Mouse (Mus musculus) liver, embryonic 11.5 days (tissue): ENCODE measurements at regions not wholly inside any gene's neighbourhood (a gene's known extent, or its start where the extent isn't known, plus 50 kb on each side); places are given as distances from the start of the nearest gene placed in this dataset.

Experiments
- ATAC-seq: fragments of 200-750 bp; cut with Nextera tagmentation; replicated peaks from 2 replicates; pipeline ENCODE4 v1.8.0; 2017; ENCODE audit warnings: moderate number of reproducible peaks, mild to moderate bottlenecking, moderate TSS enrichment, moderate library complexity; ENCODE audit not compliant: low FRiP score
- DNase-seq: peaks from one replicate; pipeline ENCODE4 v3.0.0-alpha.2; 2017; ENCODE audit warnings: low spot score
- H3K27ac ChIP-seq: fragments of 300-500 bp; sonication (generic); 2 replicates; pipeline ENCODE4 v1.5.1; 2014; ENCODE audit warnings: mild to moderate bottlenecking, low read depth, low read length, control low read depth
- H3K27me3 ChIP-seq: fragments of 300-500 bp; sonication (generic); replicated peaks from 2 replicates; pipeline ENCODE4 v1.6.1; 2014; ENCODE audit warnings: low read length, mixed read lengths; ENCODE audit not compliant: control insufficient read depth, insufficient read depth
- H3K36me3 ChIP-seq: fragments of 300-500 bp; sonication (generic); 2 replicates; pipeline ENCODE4 v1.6.1; 2014; ENCODE audit warnings: mild to moderate bottlenecking, low read length, moderate library complexity, mixed read lengths; ENCODE audit not compliant: control insufficient read depth, insufficient read depth
- H3K4me1 ChIP-seq: fragments of 300-500 bp; sonication (generic); replicated peaks from 2 replicates; pipeline ENCODE4 v1.6.1; 2014; ENCODE audit warnings: low read length, mixed read lengths; ENCODE audit not compliant: control insufficient read depth, insufficient read depth
- H3K4me2 ChIP-seq: fragments of 300-500 bp; sonication (generic); 2 replicates; pipeline ENCODE4 v1.6.1; 2014; ENCODE audit warnings: mild to moderate bottlenecking, control low read depth, moderate library complexity
- H3K4me3 ChIP-seq: fragments of 300-500 bp; sonication (generic); 2 replicates; pipeline ENCODE4 v1.5.1; 2014; ENCODE audit warnings: low read depth, low read length, control low read depth
- H3K9ac ChIP-seq: fragments of 300-500 bp; sonication (generic); 2 replicates; pipeline ENCODE4 v1.6.1; 2014; ENCODE audit warnings: low read depth, low read length, control low read depth
- H3K9me3 ChIP-seq: fragments of 300-500 bp; sonication (generic); 2 replicates; pipeline ENCODE4 v1.6.1; 2016; ENCODE audit warnings: low read length, inconsistent platforms, mixed read lengths; ENCODE audit not compliant: control insufficient read depth
- WGBS: fragments of 180-500 bp; shearing (Covaris S2); extraction: QIAGEN DNeasy Blood & Tissue Kit; methylation state at CpG from one replicate; pipeline ENCODE4 v1.1.7; 2014; 5-methylcytosine and 5-hydroxymethylcytosine counted together

- ATAC-seq, result no peak
- Histone ChIP-seq H3K36me3 (no peaks in the 10 kb centered on the region), H3K4me2 (no peak overlapping the region), H3K4me3 (no peak overlapping the region), H3K9me3 (no peaks in the 10 kb centered on the region), H3K27ac (no peak overlapping the region), H3K4me1 (peaks cover 52% of the 10 kb centered on the region), H3K27me3 (no peaks in the 10 kb centered on the region), H3K9ac (no peak overlapping the region)
- DNase-seq, result no peak
- 81% methylated on average over 8 of the region's 8 CpGs for WGBS
These were observed 54.4 kb downstream of the Irf2bpl start for GRCm38 (mm10) chr12:86830247-86830585.

- WGBS, result 49% methylated on average over 16 of the region's 16 CpGs
- no peak overlapping the region for H3K9ac ChIP-seq
- no peaks in the 10 kb centered on the region for H3K9me3 ChIP-seq
- no peak overlapping the region for H3K4me3 ChIP-seq
- no peak overlapping the region for H3K27ac ChIP-seq
- 0 out of 2 replicates have a peak, but pooled peaks have one; percentile 25 for ATAC-seq
- no peak overlapping the region for H3K4me2 ChIP-seq
- no peak for DNase-seq
- H3K27me3 ChIP-seq, result no peaks in the 10 kb centered on the region
- H3K36me3 ChIP-seq, result no peaks in the 10 kb centered on the region
- H3K4me1 ChIP-seq, result peaks cover 53% of the 10 kb centered on the region
These were observed 54.9 kb downstream of the Irf2bpl start for GRCm38 (mm10) chr12:86829581-86830246.

DNA sequence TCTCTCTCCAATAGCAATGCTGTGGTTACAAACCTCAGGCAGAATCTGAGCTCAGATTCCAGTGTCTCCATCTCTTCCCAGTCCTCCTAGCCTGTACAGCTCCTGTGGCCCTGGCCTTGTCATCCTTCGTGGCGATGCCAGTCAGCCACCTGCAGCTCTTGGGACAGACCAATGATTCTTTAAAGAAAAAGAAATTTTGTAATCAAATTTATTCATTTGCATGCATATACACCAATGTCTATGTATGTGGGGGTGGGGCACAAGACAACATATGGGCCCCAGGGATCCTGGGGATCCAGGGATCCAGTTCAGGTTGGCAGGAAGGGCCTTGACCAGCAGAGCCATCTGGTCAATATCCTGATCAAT is 57.4 kb downstream of the Irf2bpl start:
- Histone ChIP-seq H3K9ac (no peak overlapping the region), H3K36me3 (no peaks in the 10 kb centered on the region), H3K4me3 (no peak overlapping the region), H3K27me3 (no peaks in the 10 kb centered on the region), H3K4me1 (peaks cover 45% of the 10 kb centered on the region), H3K9me3 (no peaks in the 10 kb centered on the region), H3K27ac (no peak overlapping the region), H3K4me2 (no peak overlapping the region)
- no peak for DNase-seq
- WGBS, result 82% methylated on average over 2 of the region's 2 CpGs
- ATAC-seq, result no peak

- DNase-seq, result no peak
- WGBS, result 62% methylated on average over 13 of the region's 13 CpGs
- Histone ChIP-seq H3K9me3 (no peaks in the 10 kb centered on the region), H3K27ac (no peak overlapping the region), H3K36me3 (no peaks in the 10 kb centered on the region), H3K4me1 (peaks cover 39% of the 10 kb centered on the region), H3K27me3 (no peaks in the 10 kb centered on the region), H3K4me3 (no peak overlapping the region), H3K9ac (no peak overlapping the region), H3K4me2 (no peak overlapping the region)
- ATAC-seq, result no peak
These were observed 58.0 kb downstream of the Irf2bpl start for GRCm38 (mm10) chr12:86826420-86827240.

DNA sequence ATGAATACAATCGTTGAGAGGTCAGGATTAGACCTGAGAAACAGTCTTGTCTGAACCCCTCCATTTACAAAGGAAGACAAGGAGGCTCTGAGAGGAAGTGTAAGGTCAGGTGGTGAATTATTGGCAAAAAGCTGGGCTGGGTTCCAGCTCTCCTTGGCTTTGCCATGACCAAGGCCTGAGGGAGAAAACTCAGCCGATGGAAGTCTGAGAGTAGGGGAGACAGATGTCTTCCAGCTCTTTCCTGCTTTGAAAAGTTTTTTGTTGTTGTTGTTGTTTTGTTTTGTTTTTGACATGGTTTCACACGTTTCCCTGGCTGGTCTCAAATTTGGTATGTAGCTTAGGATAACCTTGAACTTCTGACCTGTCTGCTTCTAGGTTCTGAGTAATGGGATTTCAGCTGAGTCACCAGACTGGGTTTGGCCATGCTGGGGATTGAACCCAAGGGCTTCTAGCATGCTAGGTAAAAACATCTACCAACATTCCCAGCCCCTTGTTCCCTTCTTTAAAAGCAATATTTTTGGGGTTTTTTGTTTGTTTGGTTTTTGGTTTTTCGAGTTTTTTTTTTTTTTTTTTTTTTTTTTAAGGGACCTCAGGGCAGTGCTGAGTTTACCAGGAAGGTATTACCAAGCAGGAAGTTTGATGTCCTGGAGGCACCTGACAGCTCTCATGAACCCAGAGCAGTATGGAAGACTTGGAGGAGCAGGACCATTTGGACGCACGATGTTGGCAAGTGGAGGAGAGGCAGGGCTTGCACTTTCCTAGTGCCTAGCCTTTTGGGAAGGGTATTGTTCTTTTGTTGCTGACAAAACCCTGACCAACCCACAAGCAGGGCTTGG is 58.8 kb downstream of the Irf2bpl start:
- Histone ChIP-seq H3K9ac (no peak overlapping the region), H3K4me3 (no peak overlapping the region), H3K27me3 (no peaks in the 10 kb centered on the region), H3K4me2 (peak overlapping the region; percentile 66; the same call in 1 of the 2 replicates), H3K9me3 (no peaks in the 10 kb centered on the region), H3K36me3 (no peaks in the 10 kb centered on the region), H3K4me1 (peaks cover 37% of the 10 kb centered on the region), H3K27ac (peak overlapping the region; percentile 39; the same call in 1 of the 2 replicates)
- ATAC-seq, result no peak
- no peak for DNase-seq
- 58% methylated on average over 6 of the region's 6 CpGs for WGBS

DNA sequence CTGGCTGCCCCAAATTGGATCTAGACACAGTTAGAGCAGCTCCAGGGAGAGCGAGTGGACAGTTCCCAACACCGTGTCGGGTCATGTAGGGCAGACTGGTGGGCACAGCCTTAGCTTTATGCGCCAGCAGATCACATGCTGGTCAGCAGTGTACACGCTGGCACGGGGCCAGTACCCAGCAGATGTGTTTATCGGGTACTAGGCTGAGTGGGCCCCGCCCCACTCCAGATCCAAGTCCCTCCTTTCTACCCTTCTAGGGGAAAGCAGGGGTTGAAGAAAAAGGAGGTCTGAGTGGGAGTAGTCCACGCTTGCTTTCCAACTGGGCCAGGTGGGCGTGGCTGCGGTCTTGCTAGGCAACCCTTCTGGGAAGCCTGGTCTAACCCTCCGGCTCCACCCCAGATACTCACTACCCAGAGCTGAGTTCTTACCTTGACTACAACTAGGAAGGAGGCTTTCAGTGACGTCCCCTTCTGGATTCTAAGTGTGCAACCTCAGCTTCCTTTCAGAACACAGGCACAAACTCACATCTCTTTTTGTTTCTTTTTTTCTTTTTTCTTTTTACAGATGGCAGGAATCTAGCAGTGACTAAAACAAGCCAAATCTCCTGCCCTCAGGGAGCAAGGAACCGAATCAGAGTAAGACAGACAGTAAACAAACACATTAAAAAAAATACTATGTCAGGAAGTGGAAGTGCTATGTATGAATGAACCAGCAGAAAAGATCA is 59.6 kb downstream of the Irf2bpl start:
- ATAC-seq (peak; percentile 70), DNase-seq (no peak)
- H3K27me3 ChIP-seq, result no peaks in the 10 kb centered on the region
- WGBS, result 18% methylated on average over 14 of the region's 14 CpGs
- peak overlapping the region; percentile 66 for H3K4me2 ChIP-seq
- H3K27ac ChIP-seq, result peak overlapping the region; percentile 82
- no peaks in the 10 kb centered on the region for H3K9me3 ChIP-seq
- no peak overlapping the region for H3K4me3 ChIP-seq
- H3K4me1 ChIP-seq, result peaks cover 34% of the 10 kb centered on the region
- no peaks in the 10 kb centered on the region for H3K36me3 ChIP-seq
- H3K9ac ChIP-seq, result peak overlapping the region; percentile 22; the same call in 1 of the 2 replicates

- H3K27me3 ChIP-seq, result no peaks in the 10 kb centered on the region
- H3K9ac ChIP-seq, result peak overlapping the region; percentile 48
- H3K36me3 ChIP-seq, result no peaks in the 10 kb centered on the region
- peaks cover 30% of the 10 kb centered on the region for H3K4me1 ChIP-seq
- H3K9me3 ChIP-seq, result no peaks in the 10 kb centered on the region
- H3K4me2 ChIP-seq, result peak overlapping the region; percentile 66
- DNase-seq (peak; percentile 80), ATAC-seq (peak; percentile 72)
- peak overlapping the region; percentile 42 for H3K4me3 ChIP-seq
- peak overlapping the region; percentile 82 for H3K27ac ChIP-seq
- WGBS, result 2% methylated on average over 29 of the region's 29 CpGs
These were observed 60.6 kb downstream of the Irf2bpl start for GRCm38 (mm10) chr12:86823855-86824589.

- WGBS, result 78% methylated on average over 4 of the region's 4 CpGs
- peaks cover 34% of the 10 kb centered on the region for H3K4me1 ChIP-seq
- peak overlapping the region; percentile 42 for H3K4me3 ChIP-seq
- no peak for ATAC-seq
- H3K27me3 ChIP-seq, result no peaks in the 10 kb centered on the region
- H3K36me3 ChIP-seq, result no peaks in the 10 kb centered on the region
- no peaks in the 10 kb centered on the region for H3K9me3 ChIP-seq
- peak overlapping the region; percentile 82 for H3K27ac ChIP-seq
- H3K4me2 ChIP-seq, result peak overlapping the region; percentile 66
- no peak for DNase-seq
- H3K9ac ChIP-seq, result peak overlapping the region; percentile 48
These were observed 61.1 kb downstream of the Irf2bpl start for GRCm38 (mm10) chr12:86823488-86823854.
